Mouse (Mus musculus) lung, postnatal 0 days (tissue): ENCODE results near the gene Nectin2. TPM values are rescaled to one million over a fixed set of nuclear protein-coding genes. Genes with fewer than 3 reads are reported as not detected.

Experiments used
- ATAC-seq: fragments of 200-750 bp; cut with Nextera tagmentation; 2 replicates; pipeline ENCODE4 v1.8.0; 2017; ENCODE audit warnings: moderate library complexity
- DNase-seq: peaks from one replicate; pipeline ENCODE4 v3.0.0-alpha.2; 2016; ENCODE audit warnings: low spot score
- H3K27ac ChIP-seq: fragments of 300-500 bp; sonication (generic); 2 replicates; pipeline ENCODE4 v1.5.1; 2014; ENCODE audit warnings: antibody characterized with exemption, mild to moderate bottlenecking, low read length, mixed read lengths
- H3K27me3 ChIP-seq: fragments of 300-500 bp; sonication (generic); replicated peaks from 2 replicates; pipeline ENCODE4 v1.6.1; 2014; ENCODE audit warnings: low read length, mixed read lengths; ENCODE audit not compliant: insufficient read depth
- H3K36me3 ChIP-seq: fragments of 300-500 bp; sonication (generic); 2 replicates; pipeline ENCODE4 v1.6.1; 2014; ENCODE audit warnings: low read length, mixed read lengths; ENCODE audit not compliant: insufficient read depth
- H3K4me1 ChIP-seq: fragments of 300-500 bp; sonication (generic); 2 replicates; pipeline ENCODE4 v1.6.1; 2014; ENCODE audit warnings: antibody characterized with exemption, low read depth, low read length, mixed read lengths; ENCODE audit not compliant: insufficient read depth
- H3K4me2 ChIP-seq: fragments of 300-500 bp; sonication (generic); replicated peaks from 2 replicates; pipeline ENCODE4 v1.6.1; 2014; ENCODE audit warnings: low read depth, mild to moderate bottlenecking, low read length, moderate library complexity, mixed read lengths
- H3K4me3 ChIP-seq: fragments of 300-500 bp; sonication (generic); 2 replicates; pipeline ENCODE4 v1.5.1; 2014; ENCODE audit warnings: low read depth, low read length
- H3K9ac ChIP-seq: fragments of 300-500 bp; sonication (generic); replicated peaks from 2 replicates; pipeline ENCODE4 v1.6.1; 2014; ENCODE audit warnings: low read depth, mild to moderate bottlenecking
- H3K9me3 ChIP-seq: fragments of 300-500 bp; sonication (generic); 2 replicates; pipeline ENCODE4 v1.6.1; 2016; ENCODE audit warnings: low read length, mixed read lengths
- CTCF ChIP-seq: IDR thresholded peaks from 2 replicates; pipeline ENCODE4 v1.5.1; 2016; ENCODE audit warnings: antibody characterized with exemption, mild to moderate bottlenecking
- EP300 ChIP-seq: IDR thresholded peaks from 2 replicates; pipeline ENCODE4 v1.6.1; 2016; ENCODE audit warnings: antibody characterized with exemption, mild to moderate bottlenecking, control low read depth
- WGBS: fragments of 180-500 bp; shearing (Covaris S2); extraction: QIAGEN DNeasy Blood & Tissue Kit; methylation state at CpG from one replicate; pipeline ENCODE4 v1.1.7; 2014; 5-methylcytosine and 5-hydroxymethylcytosine counted together
- polyA plus RNA-seq: library from polyadenylated mRNA; unstranded; fragments of >200 nt; fragmentation: Nextera tagmentation; extraction: Ambion mirVana; gene quantifications from 2 replicates; pipeline ENCODE4 v1.2.1, GENCODE M21; 2015

The Nectin2 gene
- polyA plus RNA-seq, 1 experiment from 2014 or later, result 113 TPM

DNA sequence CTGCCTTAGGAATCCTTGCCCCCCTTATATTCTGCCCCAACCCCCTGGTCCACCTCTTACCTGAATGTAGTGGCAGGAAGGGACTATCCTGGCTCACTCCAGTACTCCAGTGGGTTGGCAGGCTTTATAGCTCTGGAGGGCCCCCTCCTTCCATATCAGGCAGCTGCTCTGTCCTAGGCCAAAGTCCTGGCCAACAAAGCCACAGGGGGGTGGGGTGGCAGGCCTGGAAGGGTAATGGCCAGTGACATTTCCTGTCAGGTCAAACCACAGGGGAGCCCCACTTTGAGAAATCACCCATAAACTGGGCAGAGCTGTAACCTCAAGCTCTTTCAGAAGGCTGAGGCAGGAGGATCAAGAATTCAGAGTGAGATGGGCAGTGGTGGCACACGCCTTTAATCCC lies 73.6 kb downstream of the Nectin2 start:
- ATAC-seq (no peak), DNase-seq (no peak)
- no peak for TF ChIP-seq EP300
- TF ChIP-seq CTCF, result no peak
- 80% methylated on average over 1 of the region's 1 CpGs for WGBS
- Histone ChIP-seq H3K4me3 (no peak overlapping the region), H3K27ac (no peak overlapping the region), H3K4me2 (no peak overlapping the region), H3K9ac (no peak overlapping the region), H3K27me3 (no peaks in the 10 kb centered on the region), H3K36me3 (no peaks in the 10 kb centered on the region), H3K4me1 (no peaks in the 10 kb centered on the region), H3K9me3 (no peaks in the 10 kb centered on the region)

DNA sequence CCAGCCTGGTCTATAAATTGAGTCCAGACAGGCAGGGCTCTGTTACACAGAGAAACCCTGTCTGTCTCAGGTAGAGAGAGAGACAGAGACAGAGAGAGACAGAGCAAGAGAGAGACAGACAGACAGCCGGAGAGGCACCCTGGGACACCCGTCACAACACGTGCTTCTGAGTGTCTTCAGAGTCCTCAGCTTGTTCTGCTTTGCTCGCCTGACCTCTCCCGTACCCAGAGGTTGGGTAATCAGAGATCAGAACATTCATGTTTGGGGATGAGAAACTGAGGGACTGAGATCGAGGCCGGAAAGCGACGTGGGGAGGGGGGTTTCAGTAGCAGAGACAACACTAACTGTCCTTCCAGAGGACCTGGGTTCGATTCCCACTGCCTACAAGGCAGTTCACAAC lies 74.5 kb downstream of the Nectin2 start:
- DNase-seq, result no peak

DNA sequence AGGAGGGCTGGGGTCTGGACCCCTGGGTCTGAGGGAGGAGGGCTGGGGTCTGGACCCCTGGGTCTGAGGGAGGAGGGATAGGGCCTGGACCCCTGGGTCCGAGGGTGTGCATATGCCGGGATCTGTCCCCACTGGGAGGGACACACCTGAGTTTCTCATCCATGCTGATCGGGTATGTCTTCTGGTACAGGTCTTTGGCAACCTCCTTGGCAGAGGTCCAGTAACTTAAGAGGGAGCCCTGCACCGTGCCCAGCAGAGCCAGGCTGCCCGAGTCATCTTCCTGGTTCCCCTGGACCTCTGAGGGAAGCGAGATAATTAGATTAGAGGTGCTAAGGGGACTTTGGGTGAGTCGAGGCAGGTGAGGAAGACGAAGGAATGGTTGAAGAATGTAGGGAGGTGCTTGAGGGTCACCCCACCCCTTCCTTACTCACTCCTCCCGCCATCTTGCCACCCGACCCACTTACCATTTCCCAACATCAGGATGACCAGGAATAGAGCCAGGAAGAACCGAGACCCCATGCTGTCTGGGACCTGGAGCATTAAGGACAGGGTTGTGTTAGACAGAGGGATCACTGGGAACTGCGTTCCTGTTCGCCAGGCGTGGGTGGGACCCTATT lies 77.1 kb downstream of the Nectin2 start:
- no peak overlapping the region for H3K4me3 ChIP-seq
- WGBS, result 53% methylated on average over 14 of the region's 14 CpGs
- H3K9ac ChIP-seq, result no peak overlapping the region
- H3K27ac ChIP-seq, result no peak overlapping the region
- TF ChIP-seq CTCF (no peak), EP300 (no peak)
- H3K4me1 ChIP-seq, result no peaks in the 10 kb centered on the region; the same call in 1 of the 2 replicates
- H3K9me3 ChIP-seq, result no peaks in the 10 kb centered on the region
- H3K4me2 ChIP-seq, result no peak overlapping the region
- DNase-seq (peak; percentile 53), ATAC-seq (no peak)
- H3K36me3 ChIP-seq, result no peaks in the 10 kb centered on the region
- no peaks in the 10 kb centered on the region for H3K27me3 ChIP-seq

More for the DNA sequence above, 74.5 kb downstream of the Nectin2 start:
- no peaks in the 10 kb centered on the region for H3K27me3 ChIP-seq
- 74% methylated on average over 10 of the region's 10 CpGs for WGBS
- H3K36me3 ChIP-seq, result no peaks in the 10 kb centered on the region
- H3K9me3 ChIP-seq, result no peaks in the 10 kb centered on the region
- no peak; the same call in 1 of the 2 replicates for ATAC-seq
- H3K4me1 ChIP-seq, result no peaks in the 10 kb centered on the region
- TF ChIP-seq CTCF, result no peak
- no peak overlapping the region for H3K27ac ChIP-seq
- H3K4me2 ChIP-seq, result no peak overlapping the region
- no peak overlapping the region for H3K9ac ChIP-seq
- H3K4me3 ChIP-seq, result no peak overlapping the region

DNA sequence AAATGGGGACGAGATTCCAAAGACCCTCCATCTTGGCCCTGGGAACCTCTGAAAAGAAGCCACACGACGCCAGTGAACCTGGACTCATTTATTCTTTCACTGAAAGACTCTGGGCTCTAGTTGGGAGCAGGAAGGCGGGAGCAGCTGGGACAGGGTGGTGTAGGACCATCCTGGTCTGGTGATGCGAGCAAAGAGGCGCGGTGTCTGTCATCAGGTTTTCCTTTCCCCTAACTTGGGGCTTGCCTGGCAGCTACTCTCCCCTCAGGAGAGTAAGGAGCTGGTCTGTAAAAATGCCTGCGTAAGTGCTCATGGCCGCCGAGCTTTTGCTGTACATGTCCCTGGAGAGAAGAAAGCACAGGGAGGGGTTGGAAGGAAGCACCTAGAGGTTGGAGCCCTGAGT lies 78.8 kb downstream of the Nectin2 start:
- Histone ChIP-seq H3K4me3 (no peak overlapping the region), H3K9ac (no peak overlapping the region), H3K9me3 (no peaks in the 10 kb centered on the region), H3K27ac (no peak overlapping the region), H3K4me1 (no peaks in the 10 kb centered on the region; the same call in 1 of the 2 replicates), H3K36me3 (no peaks in the 10 kb centered on the region), H3K4me2 (no peak overlapping the region), H3K27me3 (no peaks in the 10 kb centered on the region)
- no peak for DNase-seq
- TF ChIP-seq CTCF (no peak), EP300 (no peak)
- ATAC-seq, result no peak
- WGBS, result 69% methylated on average over 10 of the region's 10 CpGs

DNA sequence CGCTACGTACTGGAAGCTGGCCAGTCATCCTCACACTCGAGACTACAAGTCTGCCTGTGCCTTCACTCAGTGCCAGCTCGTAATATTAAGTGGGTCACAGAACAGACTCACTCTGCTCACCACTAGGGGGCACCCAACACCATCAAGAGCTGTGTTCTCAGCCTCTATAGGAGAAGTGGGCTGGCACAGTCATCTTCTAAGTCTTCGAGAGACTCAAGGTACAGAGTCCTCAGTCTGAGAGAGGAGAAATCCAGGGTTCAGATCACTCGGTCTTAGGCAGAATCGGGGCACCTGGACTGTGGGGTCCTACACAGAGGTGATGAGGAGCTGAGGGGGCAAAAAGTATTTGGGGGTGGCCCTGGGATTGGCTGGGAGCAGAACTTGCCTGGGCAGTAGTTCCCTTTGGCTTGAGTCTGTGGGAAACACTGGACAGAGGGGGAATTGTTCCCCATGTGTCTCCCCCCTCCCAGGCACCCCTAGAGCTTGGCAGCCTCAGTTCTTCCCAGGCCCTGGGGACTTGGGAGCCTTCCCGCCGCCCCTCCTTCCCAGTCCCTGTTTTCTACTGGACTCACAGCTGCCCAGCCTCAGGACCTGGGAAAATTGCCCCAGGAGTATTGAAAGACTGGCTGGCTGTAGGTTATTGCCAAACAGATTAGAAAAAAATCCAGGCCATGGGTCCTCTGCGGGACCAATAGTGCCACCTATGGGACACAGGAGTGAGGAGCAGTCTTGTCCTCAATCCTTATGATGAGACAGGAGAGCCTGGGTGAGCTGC lies 81.1 kb downstream of the Nectin2 start:
- Histone ChIP-seq H3K4me2 (peak overlapping the region; percentile 38), H3K27me3 (no peaks in the 10 kb centered on the region), H3K4me3 (no peak overlapping the region), H3K36me3 (no peaks in the 10 kb centered on the region), H3K9me3 (no peaks in the 10 kb centered on the region), H3K27ac (peak overlapping the region; percentile 78), H3K9ac (0 out of 2 replicates have a peak overlapping the region, but pooled peaks have one; percentile 8), H3K4me1 (peaks cover 8% of the 10 kb centered on the region; the same call in 1 of the 2 replicates)
- TF ChIP-seq EP300 (no peak), CTCF (peak; percentile 99)
- 5% methylated on average over 10 of the region's 10 CpGs for WGBS
- ATAC-seq, result peak; percentile 74
- DNase-seq, result peak; percentile 97

DNA sequence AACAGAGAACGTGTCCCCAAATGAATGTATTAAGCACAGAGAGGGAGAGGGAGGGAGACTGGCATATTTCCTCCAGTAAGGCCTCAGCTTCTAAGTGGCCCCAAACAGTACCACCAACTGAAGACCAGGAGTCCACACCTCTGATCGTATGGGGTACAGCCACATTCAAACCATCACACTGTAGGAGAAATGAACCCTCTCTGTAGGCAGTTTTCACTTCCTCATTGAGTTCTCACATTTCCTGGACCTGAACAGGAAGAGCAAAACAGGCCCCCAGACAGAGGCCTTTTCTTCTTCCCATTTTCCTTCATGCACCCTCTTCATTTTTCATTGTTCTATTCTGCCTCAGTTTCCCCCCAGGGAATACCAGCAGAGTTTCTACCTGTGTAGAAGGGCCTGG lies 82.8 kb downstream of the Nectin2 start:
- Histone ChIP-seq H3K4me2 (no peak overlapping the region), H3K27ac (no peak overlapping the region), H3K4me3 (no peak overlapping the region), H3K27me3 (no peaks in the 10 kb centered on the region), H3K9me3 (no peaks in the 10 kb centered on the region), H3K9ac (no peak overlapping the region), H3K36me3 (no peaks in the 10 kb centered on the region), H3K4me1 (peaks cover 17% of the 10 kb centered on the region; the same call in 1 of the 2 replicates)
- TF ChIP-seq EP300 (no peak), CTCF (no peak)
- WGBS, result 69% methylated on average over 2 of the region's 2 CpGs
- ATAC-seq (no peak), DNase-seq (no peak)
